Mouse (Mus musculus): ENCODE results near the gene Rps18.

The Rps18 gene

GRCm38 (mm10) chr17:33943454-33943853, 12.3 kb downstream of the Rps18 start:
- no peak for DNase-seq (ENCODE audit: low read depth, low spot score)

- no peak for DNase-seq (ENCODE audit: low read depth, low spot score)
Measured at GRCm38 (mm10) chr17:33941381-33941780, 14.4 kb downstream of the Rps18 start.

GRCm38 (mm10) chr17:33940981-33941380, 14.8 kb downstream of the Rps18 start:
- DNase-seq (ENCODE audit: low read depth, low spot score), result peak; percentile 67

- peak; percentile 96 for DNase-seq (ENCODE audit: low read depth, low spot score)
Measured at GRCm38 (mm10) chr17:33940206-33940805, 15.5 kb downstream of the Rps18 start, which contains the start of the genes Pfdn6 and Wdr46. TSS of gene Pfdn6 (minus strand) at chr17:33940343. TSS of gene Wdr46 (plus strand) at chr17:33940660.

GRCm38 (mm10) chr17:33938783-33939182, 17.0 kb downstream of the Rps18 start:
- peak; percentile 61 for DNase-seq (ENCODE audit: low read depth, low spot score)

- no peak for DNase-seq (ENCODE audit: low read depth, low spot score)
Measured at GRCm38 (mm10) chr17:33936993-33937392, 18.8 kb downstream of the Rps18 start.

GRCm38 (mm10) chr17:33935422-33936055, 20.3 kb downstream of the Rps18 start:
- DNase-seq (ENCODE audit: low read depth, low spot score), result no peak

GRCm38 (mm10) chr17:33932970-33933369, 22.8 kb downstream of the Rps18 start:
- no peak for DNase-seq (ENCODE audit: low read depth, low spot score)

GRCm38 (mm10) chr17:33932448-33932847, 23.4 kb downstream of the Rps18 start:
- no peak for DNase-seq (ENCODE audit: low read depth, low spot score)

- no peak for DNase-seq (ENCODE audit: low read depth, low spot score)
Measured at GRCm38 (mm10) chr17:33931947-33932346, 23.9 kb downstream of the Rps18 start.

GRCm38 (mm10) chr17:33931159-33931866, 24.5 kb downstream of the Rps18 start:
- no peak for DNase-seq (ENCODE audit: low read depth, low spot score)

- DNase-seq (ENCODE audit: low read depth, low spot score), result peak; percentile 96
Measured at GRCm38 (mm10) chr17:33930280-33931158, 25.3 kb downstream of the Rps18 start.

GRCm38 (mm10) chr17:33929371-33930279, 26.2 kb downstream of the Rps18 start, which contains the start of gene Rgl2:
TSS of gene Rgl2 (plus strand) at chr17:33929543.
- peak; percentile 94 for DNase-seq (ENCODE audit: low read depth, low spot score)

- no peak for DNase-seq (ENCODE audit: low read depth, low spot score)
Measured at GRCm38 (mm10) chr17:33928251-33928947, 27.4 kb downstream of the Rps18 start.

- DNase-seq (ENCODE audit: low read depth, low spot score), result peak; percentile 70
Measured at GRCm38 (mm10) chr17:33926207-33926932, 29.4 kb downstream of the Rps18 start.

- DNase-seq (ENCODE audit: low read depth, low spot score), result peak; percentile 81
Measured at GRCm38 (mm10) chr17:33925406-33926116, 30.2 kb downstream of the Rps18 start.

- peak; percentile 86 for DNase-seq (ENCODE audit: low read depth, low spot score)
Measured at GRCm38 (mm10) chr17:33924577-33925283, 31.1 kb downstream of the Rps18 start.

GRCm38 (mm10) chr17:33921361-33921760, 34.4 kb downstream of the Rps18 start:
- no peak for DNase-seq (ENCODE audit: low read depth, low spot score)

All from R1 (cell line).